Mouse (Mus musculus) adrenal gland, adult (tissue): ENCODE measurements around the gene Sf3b1.
"Not testable (repeated sequence)": the region's sequence is repeated elsewhere in the genome, so short reads cannot be mapped to it uniquely, and the experiment has no call there.

Experiments
- DNase-seq, 2 experiments: peaks; one replicate each; pipeline ENCODE4 v3.0.0; 2022 to 2023; ENCODE audit warnings: low spot score in 1 of 2; ENCODE audit not compliant: inconsistent age in 2 of 2

Sf3b1 gene

GRCm38 (mm10) chr1:54958525-54958924, 68.8 kb downstream of the Sf3b1 start:
- DNase-seq: peak in 1 of 2 experiments; percentile 29

- DNase-seq: not testable (repeated sequence)
Observed at GRCm38 (mm10) chr1:54956995-54957394, 70.3 kb downstream of the Sf3b1 start.

GRCm38 (mm10) chr1:54954856-54955255, 72.4 kb downstream of the Sf3b1 start:
- DNase-seq: no peak

- no peak for DNase-seq
Observed at GRCm38 (mm10) chr1:54944648-54945047, 82.6 kb downstream of the Sf3b1 start.

GRCm38 (mm10) chr1:54935466-54935865, 91.8 kb downstream of the Sf3b1 start:
- no peak for DNase-seq
